ENCODE assay signal across 23 mouse cellular contexts in the genomic region with DNA sequence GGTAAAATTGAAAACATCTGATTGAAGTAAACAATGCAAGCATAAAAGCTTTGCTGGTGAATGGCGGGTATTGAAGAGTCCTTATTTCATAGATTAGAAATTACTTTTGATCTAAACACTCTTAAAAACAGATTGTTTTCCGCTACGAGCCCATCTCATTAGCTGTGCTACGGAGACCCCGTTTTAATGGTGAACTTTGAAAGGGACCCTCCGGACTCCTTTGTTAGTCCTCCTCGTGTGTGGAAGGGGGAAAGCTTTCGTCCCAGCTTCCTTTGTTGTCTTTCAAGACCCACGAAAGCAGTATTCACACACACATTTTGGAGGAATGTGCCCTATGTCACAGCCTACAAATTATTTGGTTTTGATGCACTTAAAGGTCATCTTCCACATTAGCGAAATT. TPM values are rescaled to one million over a fixed set of nuclear protein-coding genes. Genes with fewer than 3 reads are reported as not detected.
DNase-seq lines count a peak whose midpoint lies in the region; ATAC-seq and TF ChIP-seq lines count a peak whose summit lies in the region.
"Had no signal": no experiment of that assay in that cellular context is flagged by ENCODE, and none has a peak within 500 bp of the region (broad histone marks: within the 10 kb centered on the region; RNA-seq: fewer than 3 reads in every experiment).

No protein-coding gene starts in this region.

- no peak overlapping the region for H3K9ac ChIP-seq in forebrain, postnatal 0 days
- H3K9ac ChIP-seq in forebrain, embryonic 13.5 days = no peak overlapping the region
- no peak overlapping the region for H3K9ac ChIP-seq in limb, embryonic 13.5 days
- H3K9ac ChIP-seq: heart, embryonic 13.5 days; kidney, embryonic 15.5 days had no signal

- no peak for TF ChIP-seq CTCF in forebrain, postnatal 0 days (IDR thresholded peaks at IDR 0.05; ENCODE audit: low read depth)

- H3K36me3 ChIP-seq in forebrain, embryonic 10.5 days (replicated peaks) = no peaks in the 10 kb centered on the region
- H3K36me3 ChIP-seq in forebrain, postnatal 0 days (ENCODE audit: insufficient read depth) = no peaks in the 10 kb centered on the region
- H3K36me3 ChIP-seq in embryonic facial prominence, embryonic 10.5 days (replicated peaks) = no peaks in the 10 kb centered on the region
- H3K36me3 ChIP-seq in forebrain, embryonic 13.5 days (ENCODE audit: poor library complexity, severe bottlenecking) = no peaks in the 10 kb centered on the region
- H3K36me3 ChIP-seq in limb, embryonic 13.5 days = no peaks in the 10 kb centered on the region
- H3K36me3 ChIP-seq: kidney, embryonic 15.5 days had no signal

- WGBS in forebrain, embryonic 10.5 days = 14% methylated on average over 10 of the region's 10 CpGs
- 18% methylated on average over 10 of the region's 10 CpGs for whole genome bisulfite sequencing in forebrain, postnatal 0 days
- WGBS in embryonic facial prominence, embryonic 10.5 days = 23% methylated on average over 10 of the region's 10 CpGs
- WGBS in forebrain, embryonic 13.5 days = 6% methylated on average over 10 of the region's 10 CpGs
- WGBS in limb, embryonic 13.5 days = 38% methylated on average over 10 of the region's 10 CpGs

- ATAC-seq in forebrain, postnatal 0 days = no peak
- no peak for ATAC-seq in forebrain, embryonic 13.5 days
- ATAC-seq in limb, embryonic 13.5 days (ENCODE audit: low FRiP score, low read depth) = no peak
- ATAC-seq: hindbrain, embryonic 16.5 days; intestine, embryonic 16.5 days; midbrain, embryonic 16.5 days had no signal

- H3K4me1 ChIP-seq in forebrain, embryonic 10.5 days = peaks cover 84% of the 10 kb centered on the region
- no peaks in the 10 kb centered on the region for H3K4me1 ChIP-seq in forebrain, postnatal 0 days (ENCODE audit: insufficient read depth)
- peaks cover 84% of the 10 kb centered on the region for H3K4me1 ChIP-seq in embryonic facial prominence, embryonic 10.5 days
- H3K4me1 ChIP-seq in forebrain, embryonic 13.5 days = peaks cover 63% of the 10 kb centered on the region
- H3K4me1 ChIP-seq in limb, embryonic 13.5 days = peaks cover 80% of the 10 kb centered on the region
- H3K4me1 ChIP-seq: megakaryocyte, embryonic 14.5 days had no signal

- no peak overlapping the region for H3K4me2 ChIP-seq in forebrain, postnatal 0 days (ENCODE audit: low read depth)
- peak overlapping the region; percentile 33 for H3K4me2 ChIP-seq in forebrain, embryonic 13.5 days
- H3K4me2 ChIP-seq in limb, embryonic 13.5 days (replicated peaks) = no peak overlapping the region
- H3K4me2 ChIP-seq: heart, embryonic 13.5 days; kidney, embryonic 15.5 days; liver, embryonic 11.5 days had no signal

- DNase-seq in forebrain, embryonic 10.5 days (ENCODE audit: extremely low spot score, low spot score) = peak; percentile 63
- DNase-seq in forebrain, postnatal 0 days = no peak
- peak; percentile 50 for DNase-seq in embryonic facial prominence, embryonic 10.5 days (ENCODE audit: low spot score)
- DNase-seq in ovary, postnatal 10 days (ENCODE audit: low spot score) = no peak
- no peak for DNase-seq in left cerebral cortex, postnatal 4 days
- DNase-seq in lung, postnatal 10 days = no peak
- DNase-seq: cerebellum, adult 2 months; gastrocnemius, postnatal 10 days; heart, adult 18-20 months; heart, postnatal 36 days; lung, adult 18-20 months; spleen, adult 18-20 months; thymus, postnatal 36 days had no signal

- intact Hi-C loops in left cerebral cortex, postnatal 4 days (cut with DNase I) = no loop called here

- H3K4me3 ChIP-seq in forebrain, embryonic 10.5 days = peak overlapping the region; percentile 5; the same call in 1 of the 2 replicates
- H3K4me3 ChIP-seq in forebrain, postnatal 0 days (ENCODE audit: low read depth, low read length) = no peak overlapping the region
- no peak overlapping the region for H3K4me3 ChIP-seq in embryonic facial prominence, embryonic 10.5 days
- no peak overlapping the region for H3K4me3 ChIP-seq in forebrain, embryonic 13.5 days
- no peak overlapping the region for H3K4me3 ChIP-seq in limb, embryonic 13.5 days
- H3K4me3 ChIP-seq: heart, embryonic 13.5 days; kidney, embryonic 15.5 days; megakaryocyte, embryonic 14.5 days had no signal

- peak overlapping the region; percentile 90 for H3K27ac ChIP-seq in forebrain, embryonic 10.5 days
- no peak overlapping the region for H3K27ac ChIP-seq in forebrain, postnatal 0 days (ENCODE audit: low read depth, low read length)
- peak overlapping the region; percentile 89 for H3K27ac ChIP-seq in embryonic facial prominence, embryonic 10.5 days (replicated peaks)
- no peak overlapping the region for H3K27ac ChIP-seq in forebrain, embryonic 13.5 days
- H3K27ac ChIP-seq in limb, embryonic 13.5 days = peak overlapping the region; percentile 1; the same call in 1 of the 2 replicates
- H3K27ac ChIP-seq: heart, embryonic 13.5 days; kidney, embryonic 15.5 days had no signal

- H3K9me3 ChIP-seq in forebrain, embryonic 10.5 days = no peaks in the 10 kb centered on the region
- H3K9me3 ChIP-seq in forebrain, postnatal 0 days (ENCODE audit: low read length) = no peaks in the 10 kb centered on the region
- no peaks in the 10 kb centered on the region for H3K9me3 ChIP-seq in embryonic facial prominence, embryonic 10.5 days
- no peaks in the 10 kb centered on the region for H3K9me3 ChIP-seq in forebrain, embryonic 13.5 days (replicated peaks)
- no peaks in the 10 kb centered on the region for H3K9me3 ChIP-seq in limb, embryonic 13.5 days
- H3K9me3 ChIP-seq: heart, embryonic 13.5 days; kidney, embryonic 15.5 days; megakaryocyte, embryonic 14.5 days had no signal

- H3K27me3 ChIP-seq in forebrain, embryonic 10.5 days (ENCODE audit: poor library complexity, severe bottlenecking) = peaks cover 6% of the 10 kb centered on the region
- H3K27me3 ChIP-seq in forebrain, postnatal 0 days (ENCODE audit: insufficient read depth, low read length) = peaks cover 3% of the 10 kb centered on the region
- H3K27me3 ChIP-seq in embryonic facial prominence, embryonic 10.5 days (replicated peaks; ENCODE audit: low read depth, poor library complexity, severe bottlenecking) = peaks cover 5% of the 10 kb centered on the region; the same call in 1 of the 2 replicates
- 0 out of 2 replicates have a peak, but pooled peaks cover 5% of the 10 kb centered on the region for H3K27me3 ChIP-seq in forebrain, embryonic 13.5 days
- no peaks in the 10 kb centered on the region for H3K27me3 ChIP-seq in limb, embryonic 13.5 days
- H3K27me3 ChIP-seq: CH12.LX; heart, embryonic 13.5 days; kidney, embryonic 15.5 days had no signal

RNA-seq across cellular contexts. Expression of a gene that starts 44.6 kb away (rescaled TPM):
- 4.9 and 5.7 TPM in 2 replicates for polyA plus RNA-seq in forebrain, embryonic 10.5 days (2016; fragmentation: Nextera tagmentation; extraction: Ambion mirVana)
- total RNA-seq in forebrain, postnatal 0 days (2014; rRNA removed) = 3.2 and 6.1 TPM in 2 replicates
- polyA plus RNA-seq in forebrain, postnatal 0 days (2015; fragmentation: Nextera tagmentation; extraction: Ambion mirVana) = 0.67 and 1.5 TPM in 2 replicates
- polyA plus RNA-seq in embryonic facial prominence, embryonic 10.5 days (2016; fragmentation: Nextera tagmentation; extraction: Ambion mirVana) = 3.4 and 3.6 TPM in 2 replicates
- 3.1 and 3.5 TPM in 2 replicates for polyA plus RNA-seq in forebrain, embryonic 13.5 days (2015; fragmentation: Nextera tagmentation; extraction: Ambion mirVana)
- polyA plus RNA-seq in limb, embryonic 13.5 days (2015; fragmentation: Nextera tagmentation; extraction: Ambion mirVana) = 12.2 and 14.8 TPM in 2 replicates
- 1 to 10 TPM; 3.3 to 3.4 TPM for total RNA-seq in left cerebral cortex, postnatal 4 days (2021)
- total RNA-seq: CH12.LX had no signal

Comparison
In these comparisons a context has a peak if more than half of its experiments do, and no peak if none do; other contexts are left out.
1. DNase-seq: peak in forebrain, embryonic 10.5 days (single experiment) and embryonic facial prominence, embryonic 10.5 days (single experiment); none in forebrain, postnatal 0 days (single experiment), ovary, postnatal 10 days (single experiment), left cerebral cortex, postnatal 4 days (single experiment) and lung, postnatal 10 days (single experiment).
2. H3K27ac ChIP-seq: peak in forebrain, embryonic 10.5 days (single experiment), embryonic facial prominence, embryonic 10.5 days (single experiment) and limb, embryonic 13.5 days (single experiment); none in forebrain, postnatal 0 days (single experiment) and forebrain, embryonic 13.5 days (single experiment).